Mouse (Mus musculus): Measurements from ENCODE around the gene Adar. TPM values are rescaled to one million over a fixed set of nuclear protein-coding genes. Genes with fewer than 3 reads are reported as not detected.
"Not testable (repeated sequence)": the region's sequence is repeated elsewhere in the genome, so short reads cannot be mapped to it uniquely, and the experiment has no call there.

The Adar gene
- polyA plus RNA-seq, 1 experiment: 111 TPM

GRCm38 (mm10) chr3:89781640-89782039 is 66.8 kb downstream of the Adar start:
- no peak overlapping the region for H3K27ac ChIP-seq (ENCODE audit: insufficient read depth, low read length)
- TF ChIP-seq CTCF (IDR thresholded peaks at IDR 0.05; ENCODE audit: extremely low read depth, insufficient read depth, low read length) (no peak), POLR2A (IDR thresholded peaks at IDR 0.05; ENCODE audit: extremely low read depth, insufficient read depth, low read length) (no peak)
- no peaks in the 10 kb centered on the region for H3K4me1 ChIP-seq (ENCODE audit: control insufficient read depth, insufficient read depth, low read length)
- no peak overlapping the region for H3K4me3 ChIP-seq (ENCODE audit: insufficient read depth, low read length)

- Histone ChIP-seq H3K4me3 (ENCODE audit: insufficient read depth, low read length) (no peak overlapping the region), H3K4me1 (ENCODE audit: control insufficient read depth, insufficient read depth, low read length) (no peaks in the 10 kb centered on the region), H3K27ac (ENCODE audit: insufficient read depth, low read length) (no peak overlapping the region)
- TF ChIP-seq POLR2A (IDR thresholded peaks at IDR 0.05; ENCODE audit: extremely low read depth, insufficient read depth, low read length): no peak
- TF ChIP-seq CTCF (IDR thresholded peaks at IDR 0.05; ENCODE audit: extremely low read depth, insufficient read depth, low read length): peak; percentile 81
These were observed 70.3 kb downstream of the Adar start for GRCm38 (mm10) chr3:89784991-89785753.

GRCm38 (mm10) chr3:89786275-89786674 is 71.5 kb downstream of the Adar start:
- no peak overlapping the region for H3K27ac ChIP-seq (ENCODE audit: insufficient read depth, low read length)
- TF ChIP-seq CTCF (IDR thresholded peaks at IDR 0.05; ENCODE audit: extremely low read depth, insufficient read depth, low read length) (no peak), POLR2A (IDR thresholded peaks at IDR 0.05; ENCODE audit: extremely low read depth, insufficient read depth, low read length) (no peak)
- H3K4me1 ChIP-seq (ENCODE audit: control insufficient read depth, insufficient read depth, low read length): no peaks in the 10 kb centered on the region
- H3K4me3 ChIP-seq (ENCODE audit: insufficient read depth, low read length): no peak overlapping the region

- TF ChIP-seq CTCF (IDR thresholded peaks at IDR 0.05; ENCODE audit: extremely low read depth, insufficient read depth, low read length) (0 out of 2 replicates have a peak, but pooled peaks have one; percentile 12), POLR2A (IDR thresholded peaks at IDR 0.05; ENCODE audit: extremely low read depth, insufficient read depth, low read length) (no peak)
- H3K4me3 ChIP-seq (ENCODE audit: insufficient read depth, low read length): no peak overlapping the region
- H3K4me1 ChIP-seq (ENCODE audit: control insufficient read depth, insufficient read depth, low read length): no peaks in the 10 kb centered on the region
- H3K27ac ChIP-seq (ENCODE audit: insufficient read depth, low read length): no peak overlapping the region
These were observed 74.0 kb downstream of the Adar start for GRCm38 (mm10) chr3:89788680-89789352.

GRCm38 (mm10) chr3:89794616-89795015 is 79.8 kb downstream of the Adar start:
- Histone ChIP-seq H3K4me1 (ENCODE audit: control insufficient read depth, insufficient read depth, low read length) (no peaks in the 10 kb centered on the region), H3K27ac (ENCODE audit: insufficient read depth, low read length) (no peak overlapping the region), H3K4me3 (ENCODE audit: insufficient read depth, low read length) (no peak overlapping the region)
- TF ChIP-seq POLR2A (IDR thresholded peaks at IDR 0.05; ENCODE audit: extremely low read depth, insufficient read depth, low read length) (no peak), CTCF (IDR thresholded peaks at IDR 0.05; ENCODE audit: extremely low read depth, insufficient read depth, low read length) (no peak)

GRCm38 (mm10) chr3:89795746-89796145 is 80.9 kb downstream of the Adar start:
- TF ChIP-seq CTCF (IDR thresholded peaks at IDR 0.05; ENCODE audit: extremely low read depth, insufficient read depth, low read length) (no peak), POLR2A (IDR thresholded peaks at IDR 0.05; ENCODE audit: extremely low read depth, insufficient read depth, low read length) (no peak)
- Histone ChIP-seq H3K27ac (ENCODE audit: insufficient read depth, low read length) (no peak overlapping the region), H3K4me1 (ENCODE audit: control insufficient read depth, insufficient read depth, low read length) (no peaks in the 10 kb centered on the region), H3K4me3 (ENCODE audit: insufficient read depth, low read length) (no peak overlapping the region)

- TF ChIP-seq POLR2A (IDR thresholded peaks at IDR 0.05; ENCODE audit: extremely low read depth, insufficient read depth, low read length) (no peak), CTCF (IDR thresholded peaks at IDR 0.05; ENCODE audit: extremely low read depth, insufficient read depth, low read length) (no peak)
- Histone ChIP-seq H3K4me1 (ENCODE audit: control insufficient read depth, insufficient read depth, low read length) (no peaks in the 10 kb centered on the region), H3K4me3 (ENCODE audit: insufficient read depth, low read length) (no peak overlapping the region), H3K27ac (ENCODE audit: insufficient read depth, low read length) (no peak overlapping the region)
These were observed 81.5 kb downstream of the Adar start for GRCm38 (mm10) chr3:89796358-89796757.

GRCm38 (mm10) chr3:89798518-89798917 is 83.7 kb downstream of the Adar start:
- no peak overlapping the region for H3K4me3 ChIP-seq (ENCODE audit: insufficient read depth, low read length)
- H3K4me1 ChIP-seq (ENCODE audit: control insufficient read depth, insufficient read depth, low read length): no peaks in the 10 kb centered on the region
- TF ChIP-seq CTCF (IDR thresholded peaks at IDR 0.05; ENCODE audit: extremely low read depth, insufficient read depth, low read length) (no peak), POLR2A (IDR thresholded peaks at IDR 0.05; ENCODE audit: extremely low read depth, insufficient read depth, low read length) (no peak)
- H3K27ac ChIP-seq (ENCODE audit: insufficient read depth, low read length): no peak overlapping the region

GRCm38 (mm10) chr3:89799476-89799875 is 84.7 kb downstream of the Adar start:
- H3K4me1 ChIP-seq (ENCODE audit: control insufficient read depth, insufficient read depth, low read length): no peaks in the 10 kb centered on the region

GRCm38 (mm10) chr3:89800078-89800477 is 85.3 kb downstream of the Adar start:
- not testable (repeated sequence) for H3K4me1 ChIP-seq (ENCODE audit: control insufficient read depth, insufficient read depth, low read length); H3K4me3 ChIP-seq (ENCODE audit: insufficient read depth, low read length); H3K27ac ChIP-seq (ENCODE audit: insufficient read depth, low read length)

More at GRCm38 (mm10) chr3:89799476-89799875, 84.7 kb downstream of the Adar start:
- no peak overlapping the region for H3K4me3 ChIP-seq (ENCODE audit: insufficient read depth, low read length)
- H3K27ac ChIP-seq (ENCODE audit: insufficient read depth, low read length): no peak overlapping the region
- TF ChIP-seq POLR2A (IDR thresholded peaks at IDR 0.05; ENCODE audit: extremely low read depth, insufficient read depth, low read length) (no peak), CTCF (IDR thresholded peaks at IDR 0.05; ENCODE audit: extremely low read depth, insufficient read depth, low read length) (no peak)

Data from cortical plate, adult 2 months (tissue).